Mouse (Mus musculus) brain, adult 10 weeks (tissue): ENCODE results near the gene Batf. TPM values are rescaled to one million over a fixed set of nuclear protein-coding genes. Genes with fewer than 3 reads are reported as not detected.

Source experiments
- polyA plus RNA-seq: library from polyadenylated mRNA; stranded (reverse); fragments of 350-450 nt; fragmentation: Illumina TruSeq; extraction: RNeasy Lipid Tissue Mini Kit (QIAGEN cat#74804); gene quantifications from one replicate; pipeline ENCODE4 v1.2.3, GENCODE M21; 2015; ENCODE audit warnings: low read depth, low replicate concordance

The Batf gene
- polyA plus RNA-seq, result not detected

DNA sequence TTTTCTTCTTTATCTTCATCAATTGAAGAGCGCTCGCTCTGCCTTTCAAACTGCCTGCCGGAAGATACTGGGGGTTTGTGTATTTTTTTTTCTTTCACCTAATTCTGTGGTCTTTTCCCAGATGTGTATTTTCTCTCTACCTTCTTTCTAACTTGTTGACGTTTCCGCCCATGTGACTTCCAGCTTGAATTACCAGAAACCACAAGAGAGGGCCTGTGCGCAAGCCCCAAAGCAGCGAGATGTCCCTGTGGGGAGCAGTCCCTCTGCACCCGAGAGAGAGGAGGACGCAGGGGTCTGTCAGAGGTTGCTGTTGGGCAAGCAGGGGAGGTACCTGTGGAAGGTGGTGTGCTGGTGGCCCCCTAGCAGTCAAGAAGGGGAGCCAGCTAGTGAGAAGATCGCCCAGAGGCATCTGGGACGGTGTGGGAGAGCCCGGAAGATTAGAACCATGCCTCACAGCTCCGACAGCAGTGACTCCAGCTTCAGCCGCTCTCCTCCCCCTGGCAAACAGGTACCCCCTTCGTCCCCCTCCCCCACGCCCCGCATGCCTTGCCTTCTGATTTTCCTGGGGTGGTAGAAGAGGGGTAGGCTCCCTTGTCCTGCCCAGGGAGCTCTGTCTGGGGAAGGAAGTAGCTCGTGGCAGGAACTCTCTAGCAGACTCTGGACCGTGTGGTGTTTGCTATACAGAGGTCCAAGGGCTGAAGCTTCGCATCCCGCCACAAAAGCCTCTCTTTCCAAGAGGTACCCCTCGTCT lies at the start of gene Batf:
Batf (plus strand) TSS at position 204 of the 751 bp plus-strand sequence.

DNA sequence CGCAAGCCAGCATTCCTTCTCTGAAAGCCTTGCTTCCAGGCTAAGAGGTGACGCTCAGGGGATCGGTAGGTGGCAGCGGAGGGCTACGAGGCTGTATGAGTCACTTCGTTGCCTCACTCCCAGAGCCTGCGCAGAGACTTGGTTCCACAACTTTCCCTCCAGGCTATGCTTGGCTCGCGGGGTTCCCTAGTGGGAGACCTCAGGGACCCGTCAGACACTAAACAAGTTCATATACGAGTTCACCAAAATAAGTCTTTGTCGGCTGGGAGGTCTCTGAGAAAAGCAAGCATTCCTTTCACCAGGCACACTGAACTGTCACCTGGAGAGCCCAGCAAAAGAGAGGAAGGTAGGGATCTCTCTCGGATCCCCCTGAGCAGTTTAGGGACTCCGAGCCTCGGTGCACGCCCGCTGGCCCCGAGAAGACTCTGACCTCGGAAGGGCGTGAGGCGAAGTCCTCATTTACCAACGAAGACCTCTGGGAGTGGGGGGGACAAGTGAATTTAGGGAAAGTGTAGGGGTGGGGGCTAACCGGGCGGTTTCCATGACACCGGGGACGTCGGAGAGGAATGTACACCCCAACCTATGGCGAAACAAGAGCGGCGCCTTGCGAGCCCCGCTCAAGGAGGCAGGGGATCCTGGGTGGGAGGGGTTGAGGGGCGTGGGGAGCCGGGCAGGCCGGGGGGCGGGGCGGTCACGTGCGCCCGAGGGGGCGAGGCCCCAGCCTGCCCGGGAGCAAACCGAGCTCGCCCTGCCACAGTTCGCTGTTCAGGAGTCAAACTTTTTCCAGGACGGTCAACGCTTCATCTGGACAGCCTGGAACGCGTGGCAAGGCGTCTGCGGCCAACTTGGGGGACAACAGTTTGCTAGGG lies 59.6 kb downstream of the Batf start, which contains the start of gene Flvcr2:
Flvcr2 (plus strand) TSS at position 713 of the 869 bp plus-strand sequence.

Other genes with a start within 250 kb of the Batf start
- gene Fos, start 212.8 kb upstream of the Batf start, polyA plus RNA-seq, result 36.1 TPM
- 55.7 TPM for gene Jdp2, start 87.6 kb upstream of the Batf start, polyA plus RNA-seq
- 2.4 TPM for gene Flvcr2, start 59.9 kb downstream of the Batf start, polyA plus RNA-seq
- gene Erg28, start 137.9 kb downstream of the Batf start, polyA plus RNA-seq, result 82.8 TPM
- gene Ttll5, start 138.0 kb downstream of the Batf start, polyA plus RNA-seq, result 31.2 TPM